Mouse (Mus musculus): ENCODE data around the gene Otulin.

The Otulin gene

DNA sequence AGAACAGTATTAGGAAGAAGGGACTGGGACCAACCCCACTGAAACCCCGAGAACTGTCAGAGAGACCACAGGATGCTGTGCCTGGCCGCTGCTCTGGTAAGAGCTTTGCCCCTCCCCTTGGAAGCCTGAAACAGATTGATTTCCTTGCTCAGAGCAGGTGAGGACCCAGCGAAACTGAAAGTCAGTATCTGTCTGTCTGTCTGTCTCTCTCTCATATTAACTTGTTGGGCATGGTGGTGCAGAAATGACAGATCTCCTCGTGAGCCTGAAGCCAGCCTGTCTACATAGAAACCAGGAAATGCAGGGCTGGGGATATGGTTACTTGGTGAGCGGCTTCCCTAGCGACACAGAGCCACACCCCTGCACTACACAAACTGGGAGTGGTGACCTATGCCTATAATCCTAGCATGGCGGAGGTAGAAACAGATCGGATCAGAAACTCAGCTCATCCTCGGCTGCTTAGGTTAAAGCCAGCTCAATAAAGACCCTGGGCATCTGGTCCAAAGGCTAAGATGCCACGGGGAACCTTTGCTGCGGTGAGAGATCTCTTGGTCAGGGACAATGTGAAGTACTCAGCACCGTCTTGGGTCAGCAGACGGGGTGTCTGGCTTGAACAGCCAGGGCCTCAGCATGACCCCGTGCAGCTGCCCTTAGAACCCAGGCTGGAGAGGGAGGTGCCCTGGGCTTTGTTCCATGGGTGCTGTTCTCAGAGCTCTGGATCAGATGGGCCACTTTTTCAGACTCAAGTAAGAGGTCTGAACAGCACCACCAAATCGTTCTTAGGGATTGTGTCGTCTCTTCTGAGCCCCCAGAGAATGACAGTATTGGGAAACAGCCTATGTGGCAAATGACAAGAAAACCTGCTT is 52.3 kb downstream of the Otulin start:
- DNase-seq: no peak

DNA sequence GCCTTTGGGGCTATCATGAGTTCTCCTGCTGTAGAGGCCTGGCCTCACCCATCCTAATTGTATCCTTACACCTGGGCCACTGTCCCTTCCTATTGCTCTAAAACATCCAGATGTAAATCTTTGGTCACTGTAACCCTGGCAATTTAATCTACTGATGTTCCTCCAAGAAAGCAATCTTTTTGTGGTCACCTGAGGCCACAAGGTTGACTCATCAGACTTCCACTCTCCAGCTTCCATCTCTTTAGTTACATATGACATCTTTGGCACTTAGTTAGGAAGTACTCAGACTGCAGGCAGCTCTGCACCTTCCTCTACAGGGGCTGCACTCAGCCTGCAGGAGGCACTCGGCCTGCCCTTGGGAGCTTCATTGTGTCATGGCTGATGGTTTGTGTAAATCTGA is 53.6 kb downstream of the Otulin start:
- DNase-seq: no peak

DNA sequence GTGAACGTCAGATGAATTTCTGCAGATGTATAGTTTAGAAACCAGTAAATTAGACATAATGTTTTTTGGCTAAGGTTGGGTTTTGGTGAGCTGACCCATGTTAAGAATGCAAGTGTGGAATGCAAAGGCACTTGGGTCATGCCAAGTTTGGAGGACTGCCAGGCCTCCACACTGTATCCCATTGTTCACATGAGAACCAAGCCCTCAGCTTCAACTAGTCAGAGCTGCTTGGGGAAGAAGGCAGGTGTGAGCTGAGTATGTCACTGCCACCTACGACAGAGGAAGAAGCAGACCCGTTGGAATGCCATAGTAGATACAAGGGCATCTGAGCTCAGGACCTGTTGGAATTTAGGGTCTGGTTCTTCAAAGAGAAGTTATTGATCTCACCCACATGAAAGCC is 54.6 kb downstream of the Otulin start:
- DNase-seq: no peak

DNA sequence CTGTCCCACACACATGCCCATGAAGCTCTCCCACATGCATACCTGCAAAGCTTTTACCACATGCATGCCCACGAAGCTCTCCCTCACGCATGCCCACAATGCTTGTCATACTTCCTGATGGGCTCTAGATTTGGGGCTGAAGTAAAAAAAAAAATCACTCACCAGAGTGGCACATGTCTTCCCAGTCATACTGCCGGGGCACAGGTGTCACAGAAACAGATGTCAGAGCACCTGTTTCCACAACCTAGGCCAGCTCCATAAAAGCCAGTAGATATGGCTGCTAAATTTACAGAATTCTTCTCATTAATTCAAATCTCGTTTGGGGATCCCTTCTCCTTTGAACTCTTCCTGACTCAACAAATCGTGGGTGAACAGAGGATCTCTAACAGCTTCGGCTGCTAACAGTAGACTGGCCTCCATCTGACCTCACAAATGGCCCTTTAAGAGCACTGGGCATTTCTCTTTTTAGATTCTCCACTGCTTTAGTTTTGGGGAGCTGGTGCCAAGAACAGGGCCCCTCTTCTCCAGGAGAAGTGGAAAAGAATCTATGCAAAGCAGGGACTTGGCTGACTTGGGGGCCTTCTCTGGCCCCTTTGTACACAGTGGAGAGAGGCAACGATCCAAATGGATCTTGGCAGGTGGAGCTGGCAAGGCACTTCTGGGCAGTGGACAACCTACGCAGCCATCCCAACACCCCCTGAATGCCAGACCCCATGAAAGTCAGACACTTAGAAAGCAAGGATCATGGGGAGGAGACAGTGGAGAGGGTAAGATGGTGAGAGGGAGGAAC is 55.3 kb downstream of the Otulin start:
- DNase-seq: no peak

DNA sequence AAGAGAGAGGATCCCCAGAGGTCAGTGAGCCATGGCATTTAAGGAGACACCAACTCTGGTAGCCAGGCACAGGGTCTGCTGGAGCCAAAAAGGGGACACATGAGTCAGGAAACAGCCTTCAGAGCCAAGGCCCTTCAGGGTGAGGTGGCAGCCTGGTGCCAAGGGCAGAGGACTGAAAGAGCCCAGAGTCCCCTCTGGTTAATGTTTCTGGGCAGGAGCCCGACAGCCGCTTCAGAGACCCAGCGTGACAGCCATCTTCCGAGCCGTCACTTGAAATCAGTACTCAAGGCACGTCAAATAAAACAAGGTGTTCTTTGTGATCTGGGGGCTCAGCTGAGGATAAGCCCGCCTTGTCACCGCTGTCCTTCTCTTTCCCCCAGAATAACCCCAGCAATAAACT is 59.3 kb downstream of the Otulin start:
- DNase-seq: no peak

DNA sequence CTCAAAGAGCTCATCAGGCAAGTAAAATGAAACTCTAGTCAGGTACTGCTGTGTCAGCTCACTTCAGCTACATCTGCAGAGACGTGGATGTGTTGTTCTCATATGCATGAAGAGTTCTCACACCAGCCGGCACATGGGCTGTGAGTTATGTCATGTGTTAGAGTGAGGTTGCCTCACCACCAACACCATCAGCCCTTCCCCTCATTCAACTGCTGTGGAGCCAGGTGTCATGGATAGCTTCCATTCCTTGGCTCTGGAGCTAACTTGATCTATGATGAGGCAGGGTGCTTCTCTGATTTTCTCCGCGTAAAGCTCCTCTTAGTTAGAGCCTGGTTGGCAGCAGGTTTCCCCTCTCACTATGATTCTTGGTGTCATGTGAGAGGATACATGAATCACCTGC is 60.1 kb downstream of the Otulin start:
- DNase-seq: no peak

DNA sequence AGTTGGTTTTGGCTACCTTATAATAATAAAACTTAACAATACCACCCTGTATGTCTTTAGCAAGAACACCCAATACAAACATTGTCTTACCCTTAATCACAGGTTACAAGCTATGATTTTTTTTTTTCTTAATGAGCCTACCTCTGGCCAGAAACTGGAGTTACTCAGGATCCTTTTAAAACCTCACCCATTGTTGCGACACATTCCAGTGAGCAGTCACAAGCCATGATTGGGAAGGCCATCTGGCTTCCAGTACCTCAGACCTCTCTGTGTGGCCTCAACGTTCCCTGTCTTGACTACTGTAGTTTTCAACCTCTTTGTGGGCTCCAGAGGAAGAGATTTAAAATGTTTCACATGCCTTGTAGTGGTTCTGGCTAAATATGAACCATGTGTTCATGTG is 60.6 kb downstream of the Otulin start:
- no peak for DNase-seq

DNA sequence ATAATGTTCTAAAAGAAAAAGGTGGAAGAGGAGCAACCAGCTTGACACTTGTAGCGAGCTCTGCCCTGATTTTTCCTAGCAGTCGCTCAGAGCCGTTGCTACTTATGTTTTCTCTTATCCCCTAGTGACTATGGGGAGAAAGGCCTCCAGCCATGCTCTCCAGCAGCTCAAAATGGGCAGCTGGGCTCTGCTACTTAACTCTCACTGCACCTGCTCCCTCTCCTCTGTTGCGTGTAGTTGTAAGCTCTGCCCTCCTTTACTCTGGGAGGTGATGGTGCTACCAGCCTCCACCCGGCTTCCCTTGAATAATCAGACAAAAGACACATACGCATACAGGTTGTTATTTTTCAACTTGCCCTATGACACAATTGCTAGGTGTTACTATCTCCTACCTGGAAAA is 62.1 kb downstream of the Otulin start:
- no peak for DNase-seq

DNA sequence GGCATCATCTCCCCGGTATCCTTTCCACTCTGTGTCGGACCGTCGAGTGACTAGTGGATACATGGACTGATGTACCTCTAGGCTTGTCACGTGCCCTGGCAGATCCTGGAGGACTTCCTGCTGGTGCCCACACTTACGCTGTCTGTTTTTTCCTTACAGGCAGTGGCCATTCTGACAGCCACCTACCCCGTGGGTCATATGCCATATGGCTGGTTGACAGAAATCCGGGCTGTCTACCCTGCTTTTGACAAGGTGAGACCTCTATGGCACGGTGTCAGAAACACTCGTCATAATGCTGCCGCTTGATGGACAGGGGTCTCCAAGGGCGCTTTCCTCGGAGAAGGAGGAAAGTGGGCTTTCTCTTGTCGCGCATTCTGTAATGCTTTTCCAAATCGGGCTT is 63.1 kb downstream of the Otulin start:
- DNase-seq: no peak

DNA sequence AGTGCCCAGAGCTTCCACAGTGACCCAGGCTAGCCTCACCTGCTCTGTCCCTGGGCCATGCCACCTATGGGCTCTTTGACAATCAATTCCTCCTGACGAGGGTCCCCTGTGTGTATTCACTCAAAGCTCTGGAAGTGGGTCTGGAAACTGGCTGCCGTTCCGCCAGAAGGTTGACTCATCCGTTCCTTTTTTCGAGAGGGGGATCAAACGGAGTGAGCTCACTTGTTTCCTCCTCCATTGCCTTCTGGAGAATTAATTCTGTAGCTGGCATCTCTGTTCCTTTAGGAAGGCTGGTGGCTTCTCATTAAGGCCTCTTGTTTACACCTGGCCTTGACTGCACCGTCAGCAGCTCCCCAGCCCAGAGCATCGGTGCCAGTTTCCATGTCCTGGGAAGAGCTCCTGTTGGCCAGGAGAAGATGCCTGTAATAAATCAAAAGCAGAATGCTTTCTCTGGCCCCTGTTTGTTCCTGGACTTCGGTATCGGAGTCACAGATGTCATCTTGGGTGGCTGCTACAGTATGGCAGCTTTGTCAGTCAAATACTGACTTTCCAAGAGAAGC is 64.8 kb downstream of the Otulin start:
- no peak for DNase-seq

DNA sequence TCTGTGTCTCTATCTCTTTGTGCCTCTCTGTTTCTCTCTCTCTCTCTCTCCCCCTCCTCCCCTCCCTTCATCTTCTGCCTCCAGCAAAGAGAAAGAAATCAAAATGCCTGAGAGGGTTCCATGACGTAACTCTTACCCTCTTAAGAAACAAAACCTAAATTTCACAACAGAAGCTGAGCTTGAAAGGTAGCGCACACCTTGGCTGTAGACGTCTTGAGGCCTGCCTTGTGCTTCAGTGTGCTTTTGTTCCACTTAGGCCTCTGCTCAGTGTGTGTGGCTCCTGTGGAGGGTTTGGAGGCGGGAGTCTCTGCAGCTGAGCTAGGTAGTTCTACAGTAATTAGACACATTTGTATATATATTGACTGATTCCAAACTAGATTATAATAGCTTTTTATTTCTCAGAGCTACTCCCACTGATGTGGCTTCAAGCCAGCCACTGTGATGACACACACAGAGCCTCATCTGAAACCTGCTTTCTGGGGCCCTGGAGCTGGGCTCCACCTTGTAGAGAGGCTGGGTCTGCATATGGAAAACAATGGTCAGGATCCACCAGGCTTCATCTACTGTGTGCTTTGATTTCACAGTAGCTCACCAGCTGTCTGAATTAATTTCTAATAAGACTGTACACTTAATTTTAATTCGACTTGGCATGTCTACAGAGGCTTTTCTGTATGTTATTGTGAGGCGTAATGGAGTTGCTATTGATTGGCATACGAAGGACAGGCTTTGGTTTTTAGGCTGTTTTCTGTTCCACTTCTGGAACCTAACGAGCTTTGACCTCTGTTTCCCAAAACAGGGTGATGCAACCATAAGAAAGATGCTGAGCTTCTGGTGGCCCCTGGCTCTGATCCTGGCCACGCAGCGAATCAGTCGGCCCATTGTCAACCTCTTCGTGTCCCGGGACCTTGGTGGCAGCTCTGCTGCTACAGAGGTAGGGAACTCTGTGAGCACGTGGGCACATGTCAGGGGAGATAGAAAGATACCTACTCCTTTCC is 66.1 kb downstream of the Otulin start:
- no peak for DNase-seq

DNA sequence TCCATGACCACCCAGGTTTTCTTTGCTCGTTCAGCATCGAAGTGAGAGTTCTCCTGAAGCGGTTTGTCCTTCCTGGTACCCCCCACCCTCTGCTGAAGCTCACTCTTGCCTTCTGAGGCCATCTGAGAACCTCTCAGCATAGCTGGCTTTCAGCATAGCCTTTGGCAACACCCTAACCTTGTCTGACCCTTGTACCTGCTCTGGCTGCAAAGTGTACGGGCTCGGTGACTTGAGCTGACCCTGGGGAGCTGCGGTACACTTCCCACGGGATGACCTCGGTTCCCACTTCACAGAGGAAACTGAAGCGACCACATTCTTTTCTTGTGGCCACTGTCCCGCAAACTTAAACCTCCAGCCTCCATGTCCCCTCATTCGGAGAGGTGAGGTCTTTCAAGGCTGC is 70.2 kb downstream of the Otulin start:
- DNase-seq: no peak

DNA sequence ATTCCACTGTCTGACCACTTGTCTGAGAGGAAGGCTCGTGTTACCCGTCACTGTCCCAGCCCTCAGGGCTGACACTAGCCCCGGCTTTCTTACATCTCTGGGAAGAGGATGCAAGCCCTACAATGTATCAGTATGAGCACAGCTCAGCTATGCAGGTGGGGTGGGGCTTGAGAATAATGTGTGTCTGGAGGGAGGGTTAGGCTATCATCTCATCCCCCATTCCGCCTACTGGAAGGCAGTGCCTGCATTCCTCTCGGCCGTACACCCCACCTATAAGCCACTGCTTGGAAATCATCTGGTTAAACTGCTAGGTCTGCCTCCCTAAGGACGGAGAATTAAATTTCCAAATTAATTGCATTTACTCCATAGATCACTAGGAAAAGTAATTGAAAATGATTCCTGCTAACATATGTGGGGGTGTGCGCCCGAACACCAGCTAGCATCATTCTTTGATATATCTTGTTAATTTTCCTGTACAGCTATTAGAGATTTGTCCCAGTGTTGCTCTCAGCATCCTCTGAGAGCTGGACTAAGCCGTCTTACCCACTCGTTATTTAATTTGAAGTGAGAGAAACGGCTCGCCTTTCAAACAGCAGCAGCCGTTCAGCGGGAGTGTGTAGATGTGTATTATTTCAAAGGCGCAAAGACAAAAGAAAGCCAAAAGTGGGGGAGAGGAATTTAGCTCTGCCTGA is 71.9 kb downstream of the Otulin start:
- DNase-seq: no peak

DNA sequence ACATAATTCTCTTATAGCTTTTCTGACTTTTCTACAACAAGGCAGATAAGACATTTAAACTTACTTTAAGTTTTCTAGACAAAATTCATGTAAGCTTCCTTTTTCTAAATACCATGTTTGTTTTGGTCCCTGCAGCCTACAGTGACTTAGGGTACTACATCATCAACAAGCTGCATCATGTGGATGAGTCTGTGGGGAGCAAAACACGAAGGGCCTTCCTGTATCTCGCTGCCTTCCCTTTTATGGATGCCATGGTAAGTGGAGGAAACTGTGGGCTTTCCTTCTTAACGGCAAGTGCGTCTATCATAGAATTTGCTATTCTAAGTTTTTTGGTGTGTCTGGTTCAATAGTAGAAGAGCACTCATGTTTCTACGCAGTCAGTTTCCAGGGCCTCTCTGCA is 76.9 kb downstream of the Otulin start:
- no peak for DNase-seq

DNA sequence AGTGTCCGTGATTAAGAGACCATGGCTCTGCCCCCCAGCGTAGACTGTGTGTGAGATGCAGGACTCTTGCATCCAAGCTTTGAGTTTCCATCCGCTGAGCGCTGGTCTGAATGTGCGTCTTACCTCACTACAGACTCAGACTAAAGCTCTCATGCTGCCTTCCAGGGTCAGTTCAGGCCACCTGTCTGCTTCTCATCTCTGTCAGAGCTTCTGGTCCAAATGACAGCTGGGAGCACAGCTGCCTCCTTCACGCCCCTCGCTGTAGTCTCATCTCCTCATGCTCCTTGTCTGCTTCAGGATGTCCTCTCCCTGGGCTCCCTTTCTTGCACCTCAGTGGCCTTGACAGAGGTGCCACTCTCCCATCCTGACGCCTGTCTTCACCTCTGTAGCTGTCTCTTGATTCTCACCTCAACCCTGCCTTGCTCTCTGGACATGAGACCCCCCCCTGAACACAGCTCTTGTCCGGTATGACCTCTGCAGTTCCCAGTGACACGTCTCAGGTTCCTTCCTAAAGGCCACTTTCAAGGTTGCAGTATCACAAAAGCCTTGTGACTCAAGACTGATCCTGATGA is 78.3 kb downstream of the Otulin start:
- DNase-seq: no peak

DNA sequence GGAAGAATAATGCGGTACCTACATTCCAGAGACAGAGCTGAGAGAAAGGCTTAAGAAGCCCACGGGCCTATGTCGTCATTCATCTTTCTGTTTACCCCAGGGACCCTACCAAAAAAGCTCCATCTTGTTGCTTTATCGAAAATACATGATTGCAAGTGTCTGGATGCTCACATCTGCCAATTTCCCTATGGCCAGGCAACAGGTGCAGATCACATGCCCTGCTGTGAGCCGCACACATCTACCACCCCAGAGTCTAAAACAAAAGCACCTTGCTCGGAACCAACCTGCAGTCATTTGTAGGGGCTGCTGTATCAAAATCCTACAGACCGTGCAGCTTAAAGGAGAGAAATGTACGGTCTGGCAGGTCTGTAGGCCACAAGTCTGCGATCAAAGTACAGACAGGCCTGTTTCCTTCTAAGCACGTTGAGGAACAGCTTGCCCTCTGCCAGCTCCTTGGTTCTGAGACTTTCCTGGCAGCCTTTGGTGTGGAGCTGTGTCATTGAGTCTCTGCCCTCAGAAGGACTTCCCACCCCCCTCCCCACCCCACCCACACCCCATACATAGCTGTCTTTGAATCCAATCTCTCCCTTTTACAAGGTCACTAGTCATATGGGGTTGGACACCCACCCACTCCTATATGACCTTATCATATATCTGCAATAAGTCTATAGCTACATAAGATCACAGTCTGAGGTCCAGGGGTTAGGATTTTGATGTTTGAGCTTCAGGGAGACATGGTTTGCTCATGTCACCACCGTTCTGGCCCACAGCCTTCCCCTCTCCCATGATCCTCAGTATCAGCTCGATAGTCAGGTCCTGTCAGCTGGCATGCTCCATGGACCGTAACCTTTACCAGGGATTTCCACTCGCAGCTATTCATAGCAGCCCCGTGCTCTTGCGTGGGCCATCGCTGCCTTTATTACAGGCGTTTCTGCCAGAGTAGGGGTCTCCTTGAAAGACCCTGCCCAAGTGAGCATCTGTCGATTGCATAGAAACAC is 79.1 kb downstream of the Otulin start:
- no peak for DNase-seq

DNA sequence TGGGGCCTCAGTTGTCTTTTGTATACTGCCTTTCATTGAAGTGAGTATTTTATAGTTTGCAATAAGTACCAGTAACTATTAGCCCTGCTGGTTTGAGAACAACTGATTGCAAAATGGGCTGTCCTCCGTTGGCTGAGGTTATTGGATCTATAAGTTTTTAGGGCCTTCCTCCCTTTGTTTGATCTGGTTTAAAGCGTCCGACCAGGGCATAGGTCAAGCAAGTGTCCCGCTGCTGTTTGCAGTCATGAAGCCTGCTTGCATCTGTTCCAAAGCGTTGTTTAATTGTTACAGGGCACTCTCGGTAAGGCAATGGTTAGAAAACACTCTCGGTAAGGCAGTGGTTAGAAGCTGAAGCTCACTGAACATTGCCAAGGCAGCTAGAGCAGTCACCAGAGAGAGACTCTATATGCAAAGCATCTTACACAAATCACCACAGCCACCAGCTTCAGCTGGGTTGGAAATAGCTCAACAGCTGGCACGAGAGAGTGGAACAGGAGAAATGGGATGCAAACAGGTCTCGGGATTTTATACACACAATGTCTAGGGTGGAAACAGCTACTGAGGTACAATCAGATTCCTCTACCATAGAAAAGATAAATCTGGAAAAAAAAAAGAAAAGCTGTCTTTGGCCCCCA is 80.0 kb downstream of the Otulin start:
- no peak for DNase-seq

DNA sequence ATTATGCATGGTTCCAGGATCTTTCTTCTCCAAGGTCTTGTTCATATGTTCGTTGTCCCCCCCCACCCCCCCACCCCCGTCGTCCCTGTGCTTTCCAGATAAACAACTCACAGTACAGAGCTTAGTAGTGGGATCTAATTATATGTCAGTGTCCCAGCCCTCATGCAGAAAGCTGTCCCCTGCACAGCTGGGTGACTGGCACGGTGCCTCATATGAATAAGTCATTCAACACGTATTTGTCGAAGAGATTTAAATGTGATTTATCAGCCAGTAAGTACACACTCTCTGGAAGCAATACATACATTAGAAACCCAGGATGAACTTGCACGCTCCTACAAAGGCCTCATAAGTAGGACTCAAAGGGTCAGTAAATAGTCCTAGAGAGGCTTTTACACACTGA is 80.6 kb downstream of the Otulin start:
- peak in 1 of 2 experiments; percentile 41 for DNase-seq

DNA sequence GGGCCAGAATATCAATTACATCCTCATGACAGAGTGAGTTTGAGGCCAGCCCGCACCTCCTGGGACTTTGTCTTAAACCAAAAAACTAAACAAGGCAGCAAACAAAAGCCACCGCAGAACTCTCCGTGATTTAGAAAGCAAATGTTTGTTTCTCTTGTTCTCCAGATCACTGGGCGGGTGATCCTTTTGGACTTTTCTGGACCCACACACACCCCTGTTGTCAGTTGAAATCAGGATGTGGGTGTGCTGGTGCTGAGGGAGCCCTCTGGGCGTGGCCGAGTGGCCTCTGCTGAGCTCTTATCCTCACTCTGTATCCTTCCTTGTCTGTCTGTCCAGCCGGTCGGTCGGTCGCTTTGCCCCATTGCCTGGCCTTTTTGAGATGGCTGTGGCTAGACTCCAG is 81.4 kb downstream of the Otulin start:
- no peak for DNase-seq

DNA sequence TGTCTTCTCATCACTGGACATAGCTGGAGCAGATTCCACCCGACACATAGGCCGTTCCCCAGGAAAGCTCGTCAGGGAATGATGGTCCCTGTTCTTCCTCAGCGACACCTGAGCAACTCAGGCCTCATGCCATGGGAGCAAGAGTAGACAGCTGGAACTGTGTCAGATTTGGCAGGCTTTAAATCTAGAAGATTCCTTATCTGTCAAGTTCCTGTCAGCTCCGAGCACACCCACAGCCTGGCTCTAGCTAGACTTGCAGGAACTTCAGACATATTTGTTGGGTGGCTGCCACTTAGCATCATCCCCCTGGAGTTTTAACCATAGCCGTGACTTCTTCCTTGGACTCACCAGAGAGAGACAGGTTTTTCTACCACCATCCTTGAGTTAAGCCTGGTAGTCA is 82.4 kb downstream of the Otulin start:
- DNase-seq: no peak
